Mouse (Mus musculus): ENCODE results near the gene Trp73. TPM values are rescaled to one million over a fixed set of nuclear protein-coding genes. Genes with fewer than 3 reads are reported as not detected.

Trp73 gene
- polyA plus RNA-seq, 1 experiment from 2014 or later: 0.17 TPM

DNA sequence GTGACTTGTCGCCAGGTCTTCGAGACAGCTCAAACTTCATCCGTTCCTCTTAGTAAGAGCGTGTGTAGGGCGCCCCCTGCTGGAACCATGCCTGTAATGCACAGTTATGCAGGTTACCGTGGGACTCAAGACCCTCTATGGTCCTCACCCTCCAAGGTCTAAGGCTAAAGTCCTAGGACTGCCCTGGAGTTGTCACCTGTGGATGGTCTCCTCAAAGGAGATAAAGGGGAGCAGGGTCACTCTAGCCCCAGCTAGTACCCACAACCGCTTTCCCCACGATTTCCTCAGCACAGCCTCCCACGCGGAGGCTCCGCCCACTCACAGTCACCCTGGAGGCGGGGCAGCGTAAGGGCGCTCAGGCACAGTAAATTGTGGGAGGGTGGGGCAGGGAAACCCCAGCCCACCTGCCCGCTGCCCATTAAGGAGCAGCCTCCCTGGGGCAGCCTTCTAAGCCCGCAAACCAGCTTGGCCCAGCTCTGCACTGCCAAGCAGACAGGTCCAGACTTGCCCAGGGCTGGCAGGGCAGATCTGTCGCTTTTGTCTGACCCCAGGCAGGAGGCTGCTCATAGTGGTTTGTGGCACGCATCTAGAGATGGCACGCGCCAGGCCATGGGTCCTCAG, 34.5 kb downstream of the Trp73 start:
- peak; percentile 82 for TF ChIP-seq CTCF (IDR thresholded peaks at IDR 0.05; ENCODE audit: low read depth)
- Histone ChIP-seq H3K9ac (no peak overlapping the region), H3K4me3 (ENCODE audit: low read depth, low read length) (no peak overlapping the region), H3K27me3 (ENCODE audit: insufficient read depth, low read length) (no peaks in the 10 kb centered on the region), H3K4me1 (ENCODE audit: insufficient read depth) (no peaks in the 10 kb centered on the region), H3K27ac (ENCODE audit: low read depth) (no peak overlapping the region), H3K4me2 (peak overlapping the region; percentile 15), H3K36me3 (ENCODE audit: insufficient read depth) (no peaks in the 10 kb centered on the region), H3K9me3 (ENCODE audit: low read depth, low read length) (no peaks in the 10 kb centered on the region)
- ATAC-seq (ENCODE audit: insufficient read depth): peak; percentile 56; the same call in 1 of the 2 replicates
- WGBS: 32% methylated on average over 20 of the region's 20 CpGs
- peak; percentile 78 for DNase-seq

DNA sequence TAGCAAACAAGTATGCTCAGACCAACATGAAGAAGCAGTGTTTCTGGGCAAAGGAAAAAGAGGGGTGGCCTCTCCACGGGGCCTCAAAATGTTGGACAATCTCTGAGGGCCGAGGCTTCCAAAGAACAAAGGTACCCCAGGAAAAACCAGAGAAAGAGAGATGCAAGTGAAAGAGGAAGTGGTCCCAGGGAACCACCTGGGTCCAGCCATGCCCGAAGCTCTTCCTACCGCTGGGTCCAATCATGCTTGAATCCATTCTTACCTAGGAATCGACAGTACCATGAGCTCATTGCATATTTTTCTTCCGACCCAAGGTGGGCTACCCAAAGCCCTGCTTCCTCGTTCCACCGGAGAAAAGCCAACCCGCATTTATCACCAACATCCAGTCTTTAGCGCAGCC, 36.1 kb downstream of the Trp73 start:
- Histone ChIP-seq H3K4me2 (no peak overlapping the region), H3K4me1 (ENCODE audit: insufficient read depth) (no peaks in the 10 kb centered on the region), H3K27ac (ENCODE audit: low read depth) (no peak overlapping the region), H3K36me3 (ENCODE audit: insufficient read depth) (no peaks in the 10 kb centered on the region), H3K4me3 (ENCODE audit: low read depth, low read length) (no peak overlapping the region), H3K9ac (no peak overlapping the region), H3K27me3 (ENCODE audit: insufficient read depth, low read length) (peaks cover 6% of the 10 kb centered on the region; the same call in 1 of the 2 replicates), H3K9me3 (ENCODE audit: low read depth, low read length) (no peaks in the 10 kb centered on the region)
- ATAC-seq (ENCODE audit: insufficient read depth) (no peak), DNase-seq (no peak)
- no peak for TF ChIP-seq CTCF (IDR thresholded peaks at IDR 0.05; ENCODE audit: low read depth)
- 76% methylated on average over 10 of the region's 10 CpGs for WGBS

DNA sequence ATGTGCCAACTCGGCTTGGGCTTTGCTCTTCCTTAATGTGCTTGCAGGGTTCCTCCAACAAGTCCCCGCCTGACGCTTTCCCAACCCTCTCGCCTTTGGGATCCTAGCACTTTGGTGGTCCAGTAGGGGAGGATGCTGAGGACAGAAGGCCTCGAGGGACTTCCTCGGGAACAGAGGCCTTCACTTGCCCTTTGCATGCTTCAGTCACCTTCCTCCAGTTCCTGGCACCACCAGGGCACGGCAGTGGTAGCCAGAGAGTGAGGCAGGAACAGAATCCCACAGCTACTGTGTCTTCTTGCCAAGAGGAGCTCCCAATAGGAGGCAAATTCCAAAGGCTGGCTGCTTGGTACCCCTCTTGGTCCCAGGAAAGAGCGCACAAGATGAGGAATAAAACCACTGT, 36.6 kb downstream of the Trp73 start:
- no peak for TF ChIP-seq CTCF (IDR thresholded peaks at IDR 0.05; ENCODE audit: low read depth)
- Histone ChIP-seq H3K36me3 (ENCODE audit: insufficient read depth) (no peaks in the 10 kb centered on the region), H3K4me3 (ENCODE audit: low read depth, low read length) (no peak overlapping the region), H3K4me2 (no peak overlapping the region), H3K9ac (no peak overlapping the region), H3K4me1 (ENCODE audit: insufficient read depth) (no peaks in the 10 kb centered on the region), H3K9me3 (ENCODE audit: low read depth, low read length) (no peaks in the 10 kb centered on the region), H3K27me3 (ENCODE audit: insufficient read depth, low read length) (peaks cover 6% of the 10 kb centered on the region; the same call in 1 of the 2 replicates), H3K27ac (ENCODE audit: low read depth) (no peak overlapping the region)
- 55% methylated on average over 8 of the region's 8 CpGs for WGBS
- DNase-seq (no peak), ATAC-seq (ENCODE audit: insufficient read depth) (no peak)

DNA sequence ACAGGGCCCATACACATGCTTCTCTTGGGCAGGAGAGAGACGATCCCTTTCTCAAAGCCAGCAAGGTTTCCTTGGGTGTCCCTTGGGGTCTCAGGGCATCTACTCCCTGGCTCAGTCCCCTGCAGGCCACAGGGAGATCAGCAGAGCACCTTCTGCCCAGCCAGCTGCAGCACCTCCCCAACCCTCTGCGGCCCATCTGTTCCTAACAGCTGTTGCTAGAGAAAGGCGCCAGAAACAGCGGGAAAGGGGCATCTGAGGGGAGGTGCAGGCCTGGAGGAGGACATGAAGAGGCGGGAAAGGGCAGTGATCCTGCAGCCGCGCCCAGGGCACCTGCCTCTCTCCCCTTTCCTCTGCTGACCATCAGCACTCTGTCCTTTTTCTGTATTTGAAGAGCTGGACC, 40.6 kb downstream of the Trp73 start:
- no peaks in the 10 kb centered on the region for H3K4me1 ChIP-seq (ENCODE audit: insufficient read depth)
- no peaks in the 10 kb centered on the region for H3K36me3 ChIP-seq (ENCODE audit: insufficient read depth)
- ATAC-seq (ENCODE audit: insufficient read depth) (no peak), DNase-seq (no peak)
- TF ChIP-seq CTCF (IDR thresholded peaks at IDR 0.05; ENCODE audit: low read depth): no peak
- no peaks in the 10 kb centered on the region for H3K9me3 ChIP-seq (ENCODE audit: low read depth, low read length)
- H3K9ac ChIP-seq: no peak overlapping the region
- no peak overlapping the region for H3K27ac ChIP-seq (ENCODE audit: low read depth)
- H3K4me2 ChIP-seq: no peak overlapping the region
- H3K4me3 ChIP-seq (ENCODE audit: low read depth, low read length): no peak overlapping the region
- 28% methylated on average over 7 of the region's 7 CpGs for WGBS
- peaks cover 6% of the 10 kb centered on the region; the same call in 1 of the 2 replicates for H3K27me3 ChIP-seq (ENCODE audit: insufficient read depth, low read length)

DNA sequence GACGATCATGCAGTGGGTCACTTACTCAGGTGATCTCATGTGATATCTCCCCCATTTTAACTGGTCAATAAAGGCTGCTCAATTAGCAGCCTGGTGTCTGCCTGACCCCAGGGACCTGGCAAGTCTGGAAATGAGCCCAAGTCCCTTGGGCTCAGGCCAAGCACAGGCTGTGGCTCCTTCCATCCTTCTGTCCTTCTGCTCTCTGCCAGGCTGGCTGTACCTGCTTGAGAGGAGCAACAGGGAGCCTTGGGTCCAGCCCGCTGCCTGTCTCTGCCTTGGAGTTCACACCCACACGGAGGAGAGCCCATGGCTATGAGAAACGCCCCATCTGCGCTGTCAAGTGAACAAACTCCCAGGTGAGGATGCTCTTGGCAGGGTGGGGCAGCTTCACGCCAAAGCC, 43.9 kb downstream of the Trp73 start:
- peaks cover 6% of the 10 kb centered on the region; the same call in 1 of the 2 replicates for H3K27me3 ChIP-seq (ENCODE audit: insufficient read depth, low read length)
- H3K36me3 ChIP-seq (ENCODE audit: insufficient read depth): no peaks in the 10 kb centered on the region
- H3K9ac ChIP-seq: no peak overlapping the region
- H3K27ac ChIP-seq (ENCODE audit: low read depth): no peak overlapping the region
- H3K9me3 ChIP-seq (ENCODE audit: low read depth, low read length): no peaks in the 10 kb centered on the region
- H3K4me3 ChIP-seq (ENCODE audit: low read depth, low read length): no peak overlapping the region
- TF ChIP-seq CTCF (IDR thresholded peaks at IDR 0.05; ENCODE audit: low read depth): no peak
- 25% methylated on average over 6 of the region's 6 CpGs for WGBS
- no peak for DNase-seq
- no peak overlapping the region for H3K4me2 ChIP-seq
- ATAC-seq (ENCODE audit: insufficient read depth): no peak
- no peaks in the 10 kb centered on the region for H3K4me1 ChIP-seq (ENCODE audit: insufficient read depth)

DNA sequence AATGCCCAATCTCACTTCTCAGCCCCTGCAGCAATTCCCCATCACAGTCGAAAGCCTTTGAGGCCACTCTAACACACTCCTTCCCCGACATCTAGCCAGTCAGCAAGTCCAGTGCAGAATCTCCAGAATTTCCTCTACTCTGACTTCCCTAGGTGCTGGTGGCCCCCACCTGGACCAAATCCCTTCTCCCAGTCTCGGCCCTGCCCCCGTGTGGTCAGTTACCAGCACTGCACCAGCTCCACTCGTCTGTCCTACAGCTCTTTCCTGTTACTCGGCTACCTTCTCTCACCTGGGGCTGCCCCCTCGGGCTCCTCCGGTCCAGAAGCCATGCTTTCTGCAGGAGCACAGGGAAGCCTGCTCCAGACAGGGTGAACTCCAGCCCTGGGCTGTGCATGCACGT, 46.8 kb downstream of the Trp73 start:
- TF ChIP-seq CTCF (IDR thresholded peaks at IDR 0.05; ENCODE audit: low read depth): peak; percentile 63
- DNase-seq: peak; percentile 8
- H3K4me2 ChIP-seq: no peak overlapping the region

DNA sequence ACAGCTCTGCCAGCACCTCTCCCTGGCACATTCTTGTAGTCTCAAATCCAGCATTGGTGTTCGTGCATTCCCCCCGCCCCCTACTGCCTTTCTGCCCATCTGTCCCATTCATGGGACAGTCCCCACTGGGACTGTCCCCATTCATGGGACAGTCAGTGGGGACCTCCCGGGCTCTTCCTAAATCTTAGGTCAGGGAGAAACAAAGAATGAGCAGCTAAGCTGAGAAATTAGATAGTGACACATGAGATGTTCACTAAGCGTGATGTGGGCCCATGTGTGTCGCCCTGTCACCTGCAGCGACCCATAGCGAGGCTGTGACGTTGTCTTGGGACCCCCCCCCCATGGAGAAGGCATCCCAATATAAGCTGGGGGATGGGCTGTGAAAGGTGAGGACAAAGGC, 48.7 kb downstream of the Trp73 start:
- H3K4me2 ChIP-seq: no peak overlapping the region
- TF ChIP-seq CTCF (IDR thresholded peaks at IDR 0.05; ENCODE audit: low read depth): no peak
- H3K27ac ChIP-seq (ENCODE audit: low read depth): no peak overlapping the region
- WGBS: 70% methylated on average over 8 of the region's 8 CpGs
- no peak for ATAC-seq (ENCODE audit: insufficient read depth)
- no peak for DNase-seq
- no peaks in the 10 kb centered on the region for H3K9me3 ChIP-seq (ENCODE audit: low read depth, low read length)
- H3K4me3 ChIP-seq (ENCODE audit: low read depth, low read length): no peak overlapping the region
- H3K9ac ChIP-seq: no peak overlapping the region
- H3K36me3 ChIP-seq (ENCODE audit: insufficient read depth): no peaks in the 10 kb centered on the region
- no peaks in the 10 kb centered on the region for H3K4me1 ChIP-seq (ENCODE audit: insufficient read depth)
- 0 out of 2 replicates have a peak, but pooled peaks cover 3% of the 10 kb centered on the region for H3K27me3 ChIP-seq (ENCODE audit: insufficient read depth, low read length)

More for the DNA sequence above, 46.8 kb downstream of the Trp73 start:
- H3K4me3 ChIP-seq (ENCODE audit: low read depth, low read length): no peak overlapping the region
- H3K27me3 ChIP-seq (ENCODE audit: insufficient read depth, low read length): 0 out of 2 replicates have a peak, but pooled peaks cover 3% of the 10 kb centered on the region
- H3K9me3 ChIP-seq (ENCODE audit: low read depth, low read length): no peaks in the 10 kb centered on the region
- 19% methylated on average over 9 of the region's 9 CpGs for WGBS
- no peak overlapping the region for H3K9ac ChIP-seq
- H3K27ac ChIP-seq (ENCODE audit: low read depth): no peak overlapping the region
- no peak for ATAC-seq (ENCODE audit: insufficient read depth)
- H3K36me3 ChIP-seq (ENCODE audit: insufficient read depth): no peaks in the 10 kb centered on the region
- no peaks in the 10 kb centered on the region for H3K4me1 ChIP-seq (ENCODE audit: insufficient read depth)
